Mouse (Mus musculus) heart, embryonic 10.5 days (tissue): ENCODE data around the gene Gm7356. TPM values are rescaled to one million over a fixed set of nuclear protein-coding genes. Genes with fewer than 3 reads are reported as not detected.

Experiments
- polyA plus RNA-seq: library from polyadenylated mRNA; unstranded; fragments of >200 nt; fragmentation: Nextera tagmentation; extraction: Ambion mirVana; gene quantifications from 2 replicates; pipeline ENCODE4 v1.2.1, GENCODE M21; 2016

The Gm7356 gene
- polyA plus RNA-seq, 1 experiment from 2014 or later = not detected

Other genes starting within 250 kb of the Gm7356 start
- gene Afdn, start 243.2 kb downstream of the Gm7356 start, polyA plus RNA-seq = 91.3 and 110 TPM in 2 replicates
- gene Tcte2, start 241.9 kb downstream of the Gm7356 start, polyA plus RNA-seq = 3.3 and 3.7 TPM in 2 replicates
- not detected in 2 replicates for gene Gm7168, start 55.3 kb downstream of the Gm7356 start, polyA plus RNA-seq
- not detected in 2 replicates for gene Gm7358, start 55.8 kb upstream of the Gm7356 start, polyA plus RNA-seq
- 0.59 and 1.4 TPM in 2 replicates for gene Dact2, start 200.6 kb upstream of the Gm7356 start, polyA plus RNA-seq